Mouse (Mus musculus) cerebellum, postnatal 10 days (tissue): ENCODE measurements around the gene Tnip1.

Experiments
- DNase-seq, 2 experiments: peaks; one replicate each; pipeline ENCODE4 v3.0.0; 2021; ENCODE audit warnings: mixed read lengths in 2 of 2

Gene Tnip1

GRCm38 (mm10) chr11:54931405-54932093, 31.2 kb downstream of the Tnip1 start:
- DNase-seq, result peak; percentile 75 to 81

DNA sequence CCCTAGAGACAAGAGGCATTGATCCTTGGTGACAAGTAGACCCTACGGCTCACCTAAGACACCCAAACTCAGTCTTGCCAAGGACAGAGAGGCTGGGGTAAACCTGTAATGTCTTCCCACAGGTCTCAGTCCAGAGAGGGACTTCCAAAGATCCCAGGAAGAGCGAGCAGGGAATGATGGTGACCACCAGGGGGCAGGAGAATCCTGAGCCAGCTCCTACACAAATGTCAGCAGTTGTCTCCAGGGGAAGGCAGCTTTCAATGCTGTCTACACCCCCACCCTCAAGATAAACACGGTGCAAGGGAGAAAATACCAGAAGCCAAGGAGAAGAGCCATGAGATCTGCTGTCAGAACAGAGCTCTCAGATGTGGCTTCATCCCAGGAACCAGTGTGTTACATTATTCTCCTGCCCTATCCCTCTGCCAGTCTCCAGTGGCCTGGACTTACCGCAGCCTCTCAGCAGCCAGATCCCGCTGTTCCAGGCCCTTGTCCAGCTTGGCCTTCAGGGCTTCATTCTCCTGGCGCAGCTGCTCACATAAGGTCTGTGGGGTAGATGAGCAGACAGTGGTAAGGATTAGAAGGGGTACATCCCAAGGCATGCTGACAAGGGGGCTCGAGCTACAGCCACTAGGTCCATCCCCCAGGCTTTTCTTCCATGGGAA, 32.3 kb downstream of the Tnip1 start:
- peak; percentile 78 to 84 for DNase-seq

GRCm38 (mm10) chr11:54929744-54930143, 33.0 kb downstream of the Tnip1 start:
- no peak for DNase-seq

DNA sequence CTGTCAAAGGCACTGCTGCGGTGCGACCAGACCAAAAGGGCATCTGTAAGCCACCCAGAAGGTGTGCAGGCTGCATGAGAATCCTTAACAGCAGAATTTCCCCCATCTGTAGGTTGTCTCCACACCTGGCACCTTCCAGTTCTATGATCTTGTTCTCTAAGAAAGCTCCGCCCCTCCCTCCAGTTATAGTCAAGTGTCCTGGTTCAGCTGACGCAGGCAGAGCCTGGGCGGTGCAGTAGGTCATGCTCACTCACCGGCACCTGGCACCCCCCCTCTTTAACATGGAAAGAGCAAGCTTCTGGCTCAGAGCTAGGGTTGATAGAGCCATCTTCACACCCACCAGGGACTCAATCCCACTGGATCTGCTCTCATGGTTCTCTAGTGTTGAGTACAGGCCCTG, 33.4 kb downstream of the Tnip1 start:
- no peak for DNase-seq

DNA sequence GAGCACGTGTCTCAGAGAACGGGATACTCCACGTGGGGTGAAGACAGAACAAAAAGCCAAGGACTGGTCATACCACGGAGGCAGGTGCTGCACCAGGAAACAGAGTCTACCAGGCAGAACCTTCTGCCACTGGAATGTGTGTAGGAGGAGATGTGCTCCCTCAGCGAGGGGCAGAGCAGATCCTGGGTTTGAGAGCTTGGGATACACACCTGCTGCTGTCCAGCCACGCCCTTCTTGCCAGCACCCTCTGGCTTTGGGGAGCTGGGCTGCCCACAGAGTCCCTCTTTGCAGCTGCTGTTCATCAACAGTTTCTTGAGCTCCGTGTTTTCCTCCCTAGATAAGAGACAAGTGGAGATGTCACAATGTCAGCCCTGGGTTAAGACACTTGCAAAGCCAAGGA, 33.8 kb downstream of the Tnip1 start:
- DNase-seq, result no peak

DNA sequence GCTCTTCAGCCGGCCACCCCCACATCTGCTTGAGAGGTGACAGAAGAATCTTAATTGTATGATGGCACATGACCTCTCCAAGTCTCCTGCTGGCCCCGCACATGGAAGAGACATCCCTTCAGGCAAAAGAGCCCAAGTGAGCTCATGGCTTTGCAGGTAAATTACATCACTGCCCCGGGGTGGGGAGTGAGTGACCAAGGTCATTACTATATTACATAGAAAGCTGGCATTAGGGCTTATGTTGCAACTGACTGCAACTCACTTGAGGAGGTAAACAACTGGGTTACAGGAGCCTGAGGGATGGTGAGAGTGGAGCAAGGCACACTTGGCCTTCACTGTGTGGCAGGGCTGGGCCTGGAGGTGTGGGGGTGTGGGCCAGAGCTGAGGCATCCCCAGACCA, 34.5 kb downstream of the Tnip1 start:
- DNase-seq, result no peak

DNA sequence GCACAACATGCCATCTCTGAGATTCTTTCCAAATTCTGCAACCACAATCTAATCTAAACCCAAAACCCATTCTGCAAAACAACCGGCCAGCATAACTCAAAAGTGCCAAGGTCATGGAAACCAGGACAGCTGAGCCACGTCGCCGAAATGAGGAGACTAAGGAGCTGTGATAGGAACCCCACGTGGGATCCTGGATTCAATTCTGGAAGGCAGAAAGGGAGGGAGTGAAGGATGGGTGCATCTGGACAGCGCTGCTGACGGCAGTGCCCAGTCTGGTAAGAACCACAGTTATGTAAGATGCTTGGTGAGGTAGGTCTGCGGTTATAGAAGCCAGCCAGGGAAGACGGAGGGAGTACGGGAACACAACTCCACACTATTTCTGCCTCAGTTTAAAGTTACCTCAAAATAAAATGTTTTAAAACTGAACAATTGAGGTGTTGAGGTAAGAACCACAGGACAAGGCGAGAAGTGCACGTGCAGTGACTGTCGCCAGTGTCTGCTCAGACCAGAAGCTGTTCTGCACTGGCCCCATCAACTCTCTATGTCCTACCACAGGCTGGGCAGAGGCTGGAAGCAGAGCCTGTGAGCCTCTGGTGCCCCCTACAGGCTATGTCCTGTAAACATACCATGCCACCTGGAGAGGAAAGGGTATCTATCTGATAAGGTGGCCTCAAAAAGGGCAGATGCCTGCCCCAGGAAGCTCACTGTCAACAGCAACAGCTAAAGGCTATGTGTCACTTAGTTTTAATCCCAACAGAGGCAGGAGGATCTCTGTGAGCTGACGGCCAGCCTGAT, 35.2 kb downstream of the Tnip1 start:
- peak; percentile 82 to 85 for DNase-seq

GRCm38 (mm10) chr11:54924145-54924544, 38.6 kb downstream of the Tnip1 start:
- no peak for DNase-seq

- DNase-seq, result no peak
Observed at GRCm38 (mm10) chr11:54922488-54922887, 40.2 kb downstream of the Tnip1 start.

DNA sequence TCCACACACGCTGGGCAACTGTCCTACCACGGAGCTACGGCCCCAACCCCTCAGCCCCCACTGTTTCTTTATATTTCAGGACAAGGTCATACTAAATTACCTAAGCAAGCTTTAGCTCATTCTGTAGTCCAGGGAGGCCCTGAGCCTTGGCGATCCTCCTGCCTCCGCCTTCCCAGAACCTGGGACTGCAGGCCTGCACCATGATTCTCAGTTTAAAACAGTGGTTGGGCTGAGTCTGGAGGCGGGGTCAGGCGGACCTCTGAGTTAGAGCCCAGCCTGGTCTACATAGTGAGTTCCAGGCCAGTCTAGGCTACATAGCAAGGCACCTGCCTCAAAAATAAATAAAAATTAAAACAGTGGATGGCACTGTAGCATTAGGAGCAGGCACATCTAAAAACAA, 40.9 kb downstream of the Tnip1 start:
- no peak for DNase-seq

DNA sequence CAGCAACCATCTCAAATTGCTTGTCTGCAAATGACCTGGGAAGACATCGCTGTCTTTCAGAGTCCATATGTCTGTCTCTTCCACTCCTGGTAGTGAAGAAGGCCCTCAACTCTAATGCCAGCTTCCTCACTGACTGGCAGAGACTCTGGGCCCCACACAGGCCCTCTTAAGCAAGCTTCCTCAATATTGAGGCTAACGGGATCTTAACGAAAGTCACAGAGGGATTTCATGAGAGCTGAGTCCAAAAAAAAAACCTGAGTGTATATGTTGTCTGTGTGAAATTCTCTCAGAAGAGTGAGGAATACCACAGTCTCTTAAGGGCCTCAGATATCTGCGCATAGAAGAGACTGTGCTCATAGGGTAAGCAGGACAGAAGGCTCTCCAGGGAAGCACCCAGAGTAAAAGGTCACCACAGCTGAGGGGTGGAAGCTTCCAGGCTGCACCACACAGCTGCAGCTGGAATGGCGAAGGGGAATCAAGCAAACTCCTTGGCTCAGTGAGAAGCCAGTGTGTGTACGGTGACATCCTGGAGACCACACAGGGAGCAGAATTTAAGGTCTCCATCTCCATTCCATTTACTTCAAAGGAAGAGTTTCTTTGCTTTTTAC, 41.6 kb downstream of the Tnip1 start:
- no peak for DNase-seq

DNA sequence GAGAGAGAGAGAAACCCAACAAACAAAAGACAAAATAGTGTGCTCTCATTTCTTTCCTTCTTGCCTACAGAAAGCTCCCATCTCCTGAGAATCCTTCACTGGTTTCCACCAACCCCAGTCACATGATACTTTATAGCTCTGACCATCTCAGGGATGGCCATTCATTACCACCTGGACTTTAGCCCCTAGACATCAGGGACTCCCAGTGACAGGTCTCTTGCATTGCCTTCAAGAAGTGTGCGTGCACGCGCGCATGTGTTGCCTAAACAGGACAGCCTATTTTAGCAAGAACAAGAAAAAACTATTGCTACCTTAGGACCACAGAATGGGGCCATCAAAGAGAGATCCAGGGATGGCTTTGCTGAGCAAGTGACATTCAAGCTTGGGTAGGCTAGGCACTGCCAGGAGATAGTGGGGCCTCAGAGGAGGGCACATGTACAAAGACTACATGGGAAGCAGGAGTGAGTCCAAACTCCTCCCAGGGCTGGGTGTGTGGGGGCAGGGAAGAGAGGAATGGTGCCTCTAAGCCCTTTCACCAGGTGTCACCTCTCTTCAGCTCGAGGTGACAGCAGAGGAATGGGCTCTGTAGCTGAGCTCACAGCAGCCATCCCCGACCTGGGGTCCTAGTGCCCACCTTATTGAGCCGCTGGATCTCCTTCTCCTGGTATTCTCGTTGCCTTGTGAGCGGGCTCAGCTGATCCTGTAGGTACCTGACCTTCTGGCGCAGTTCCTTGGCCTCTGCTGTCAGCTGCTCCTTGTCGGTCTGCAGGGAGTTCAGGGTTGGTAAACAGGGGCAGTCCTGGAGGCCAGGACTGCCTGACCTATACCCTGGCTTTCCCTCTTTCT, 42.4 kb downstream of the Tnip1 start:
- no peak for DNase-seq

GRCm38 (mm10) chr11:54918273-54918672, 44.4 kb downstream of the Tnip1 start:
- DNase-seq, result no peak

GRCm38 (mm10) chr11:54917461-54917860, 45.3 kb downstream of the Tnip1 start:
- no peak for DNase-seq

GRCm38 (mm10) chr11:54913841-54914240, 48.9 kb downstream of the Tnip1 start:
- DNase-seq, result peak; percentile 50 to 56

- DNase-seq, result no peak
Observed at GRCm38 (mm10) chr11:54912503-54913316, 50.0 kb downstream of the Tnip1 start.

- DNase-seq, result no peak
Observed at GRCm38 (mm10) chr11:54911671-54912502, 50.8 kb downstream of the Tnip1 start.

- no peak for DNase-seq
Observed at GRCm38 (mm10) chr11:54911201-54911600, 51.5 kb downstream of the Tnip1 start.

GRCm38 (mm10) chr11:54910081-54910665, 52.5 kb downstream of the Tnip1 start:
- DNase-seq, result no peak

DNA sequence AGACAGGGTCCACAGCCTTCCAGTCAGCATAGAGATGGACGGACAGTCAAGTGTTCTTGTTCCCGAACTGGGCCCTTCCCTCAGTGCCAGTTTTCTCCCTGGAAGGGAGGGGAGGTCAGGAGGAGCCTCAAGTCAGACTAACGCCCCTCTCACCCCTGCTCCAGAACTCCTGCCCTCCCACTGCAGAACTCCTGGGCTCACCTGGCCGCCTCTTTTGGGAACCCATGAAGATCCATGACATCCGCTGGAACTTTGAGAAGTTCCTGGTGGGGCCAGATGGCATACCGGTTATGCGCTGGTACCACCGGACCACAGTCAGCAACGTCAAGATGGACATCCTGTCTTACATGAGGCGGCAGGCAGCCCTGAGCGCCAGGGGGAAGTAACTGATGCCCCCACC, 53.4 kb downstream of the Tnip1 start:
- DNase-seq, result no peak
